Mouse (Mus musculus) heart, embryonic 16.5 days (tissue): ENCODE measurements around the gene Dip2c. TPM values are rescaled to one million over a fixed set of nuclear protein-coding genes. Genes with fewer than 3 reads are reported as not detected.

Experiments used
- ATAC-seq: fragments of 200-750 bp; cut with Nextera tagmentation; replicated peaks from 2 replicates; pipeline ENCODE4 v1.8.0; 2017; ENCODE audit warnings: moderate number of reproducible peaks; ENCODE audit not compliant: insufficient read depth, low FRiP score; ENCODE audit errors: extremely low read depth
- H3K27ac ChIP-seq: fragments of 300-500 bp; sonication (generic); 2 replicates; pipeline ENCODE4 v1.5.1; 2014; ENCODE audit warnings: mild to moderate bottlenecking, low read length, control low read depth, moderate library complexity
- H3K27me3 ChIP-seq: fragments of 300-500 bp; sonication (generic); 2 replicates; pipeline ENCODE4 v1.6.1; 2014; ENCODE audit warnings: low read length, mixed read lengths; ENCODE audit not compliant: control insufficient read depth, insufficient read depth
- H3K36me3 ChIP-seq: fragments of 300-500 bp; sonication (generic); 2 replicates; pipeline ENCODE4 v1.6.1; 2014; ENCODE audit not compliant: control insufficient read depth, insufficient read depth
- H3K4me1 ChIP-seq: fragments of 300-500 bp; sonication (generic); 2 replicates; pipeline ENCODE4 v1.6.1; 2014; ENCODE audit warnings: low read length, mixed read lengths; ENCODE audit not compliant: control insufficient read depth, insufficient read depth
- H3K4me2 ChIP-seq: fragments of 300-500 bp; sonication (generic); 2 replicates; pipeline ENCODE4 v1.6.1; 2014; ENCODE audit warnings: low read depth, mild to moderate bottlenecking, control low read depth, low read length
- H3K4me3 ChIP-seq: fragments of 300-500 bp; sonication (generic); 2 replicates; pipeline ENCODE4 v1.5.1; 2014; ENCODE audit warnings: mild to moderate bottlenecking, control low read depth, low read length
- H3K9ac ChIP-seq: fragments of 300-500 bp; sonication (generic); 2 replicates; pipeline ENCODE4 v1.6.1; 2014; ENCODE audit warnings: low read length, control low read depth
- H3K9me3 ChIP-seq: fragments of 300-500 bp; sonication (generic); replicated peaks from 2 replicates; pipeline ENCODE4 v1.6.1; 2016; ENCODE audit warnings: low read length; ENCODE audit not compliant: control insufficient read depth
- WGBS: fragments of 180-500 bp; shearing (Covaris S2); extraction: QIAGEN DNeasy Blood & Tissue Kit; methylation state at CpG from one replicate; pipeline ENCODE4 v1.1.7; 2014; 5-methylcytosine and 5-hydroxymethylcytosine counted together
- polyA plus RNA-seq: library from polyadenylated mRNA; unstranded; fragments of >200 nt; fragmentation: Nextera tagmentation; extraction: Ambion mirVana; gene quantifications from 2 replicates; pipeline ENCODE4 v1.2.1, GENCODE M21; 2015

The Dip2c gene
- polyA plus RNA-seq, result 5.6 and 6.8 TPM in 2 replicates

GRCm38 (mm10) chr13:9276322-9276855, at the start of gene Dip2c:
TSS of gene Dip2c (plus strand) at chr13:9276528.
- H3K9me3 ChIP-seq, result no peaks in the 10 kb centered on the region
- ATAC-seq, result peak; percentile 89
- no peaks in the 10 kb centered on the region for H3K36me3 ChIP-seq
- H3K4me1 ChIP-seq, result peaks cover 19% of the 10 kb centered on the region
- peak within 1 kb of the TSS; percentile 90 for H3K4me2 ChIP-seq
- H3K9ac ChIP-seq, result peak within 1 kb of the TSS; percentile 99
- under 1% methylated on average over 56 of the region's 67 CpGs for WGBS
- peak within 1 kb of the TSS; percentile 94 for H3K27ac ChIP-seq
- H3K27me3 ChIP-seq, result no peaks in the 10 kb centered on the region
- H3K4me3 ChIP-seq, result peak within 1 kb of the TSS; percentile 96

GRCm38 (mm10) chr13:9227078-9227477, 49.2 kb upstream of the Dip2c start:
- no peak for ATAC-seq
- WGBS, result 75% methylated on average over 5 of the region's 5 CpGs
- no peak overlapping the region for H3K27ac ChIP-seq
- H3K27me3 ChIP-seq, result no peaks in the 10 kb centered on the region
- no peaks in the 10 kb centered on the region; the same call in 1 of the 2 replicates for H3K4me1 ChIP-seq
- no peak overlapping the region for H3K4me3 ChIP-seq
- no peaks in the 10 kb centered on the region for H3K9me3 ChIP-seq
- no peak overlapping the region for H3K4me2 ChIP-seq
- H3K9ac ChIP-seq, result no peak overlapping the region
- H3K36me3 ChIP-seq, result no peaks in the 10 kb centered on the region

GRCm38 (mm10) chr13:9237495-9237894, 38.8 kb upstream of the Dip2c start:
- Histone ChIP-seq H3K9ac (no peak overlapping the region), H3K36me3 (no peaks in the 10 kb centered on the region), H3K27ac (no peak overlapping the region), H3K4me1 (no peaks in the 10 kb centered on the region), H3K27me3 (no peaks in the 10 kb centered on the region), H3K4me3 (no peak overlapping the region), H3K4me2 (no peak overlapping the region), H3K9me3 (no peaks in the 10 kb centered on the region)
- no peak for ATAC-seq
- WGBS, result 68% methylated on average over 7 of the region's 7 CpGs

- WGBS, result 83% methylated on average over 5 of the region's 5 CpGs
- Histone ChIP-seq H3K4me1 (no peaks in the 10 kb centered on the region), H3K9me3 (no peaks in the 10 kb centered on the region), H3K4me2 (no peak overlapping the region), H3K9ac (no peak overlapping the region), H3K4me3 (no peak overlapping the region), H3K27me3 (no peaks in the 10 kb centered on the region), H3K36me3 (no peaks in the 10 kb centered on the region), H3K27ac (no peak overlapping the region)
- ATAC-seq, result no peak
Observed at GRCm38 (mm10) chr13:9239127-9239526, 37.2 kb upstream of the Dip2c start.

DNA sequence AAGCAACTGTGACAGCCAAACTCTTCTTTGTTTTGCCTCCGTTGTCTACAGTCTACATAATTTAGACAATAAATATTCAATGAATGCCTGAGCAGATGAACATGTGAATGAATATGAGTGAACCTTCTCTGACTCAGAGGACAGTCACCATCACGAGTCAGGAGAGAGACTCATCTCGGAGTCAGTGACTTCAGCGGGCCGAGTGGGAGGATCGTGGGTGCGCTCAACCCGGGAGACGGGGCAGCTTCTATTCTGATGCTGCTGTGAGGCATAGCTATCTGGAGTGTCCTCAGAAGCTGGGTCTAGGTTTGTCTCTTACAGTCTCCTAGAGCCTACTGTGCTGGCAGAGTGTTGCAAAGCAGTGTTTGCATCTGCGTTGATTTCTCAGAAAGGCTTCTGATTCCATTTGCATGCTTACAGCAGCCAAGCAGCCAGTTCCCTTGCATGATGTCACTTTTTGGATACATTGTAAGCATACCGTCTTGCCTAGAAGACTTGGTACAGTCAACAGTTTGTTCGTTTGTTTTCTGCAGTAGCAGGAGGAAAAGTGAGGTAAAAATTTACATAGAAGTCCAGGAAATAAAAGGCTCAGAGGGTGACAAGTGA, 36.6 kb upstream of the Dip2c start:
- no peak overlapping the region for H3K4me2 ChIP-seq
- no peaks in the 10 kb centered on the region for H3K27me3 ChIP-seq
- no peaks in the 10 kb centered on the region for H3K9me3 ChIP-seq
- 88% methylated on average over 12 of the region's 12 CpGs for WGBS
- no peak for ATAC-seq
- no peaks in the 10 kb centered on the region for H3K4me1 ChIP-seq
- no peak overlapping the region for H3K27ac ChIP-seq
- no peaks in the 10 kb centered on the region for H3K36me3 ChIP-seq
- H3K4me3 ChIP-seq, result no peak overlapping the region
- H3K9ac ChIP-seq, result no peak overlapping the region

DNA sequence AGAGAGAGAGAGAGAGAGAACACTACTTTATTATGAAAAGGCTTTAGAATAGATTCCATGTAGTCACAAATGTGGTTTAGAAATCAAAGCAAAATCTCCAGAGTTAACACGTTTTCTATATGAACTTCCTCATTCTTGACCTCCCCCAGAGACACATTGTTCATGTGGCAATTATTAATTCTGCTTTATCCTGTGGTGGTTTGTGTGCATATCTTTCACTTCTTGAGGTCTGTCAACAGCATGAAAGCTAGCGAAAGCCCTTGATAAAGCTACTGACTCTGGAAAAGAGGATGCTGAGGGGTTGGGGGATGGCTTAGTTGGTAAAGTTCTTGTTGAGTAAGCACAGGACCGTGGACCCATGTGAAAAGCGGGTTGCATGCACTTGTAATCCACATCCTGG, 14.6 kb upstream of the Dip2c start:
- Histone ChIP-seq H3K9ac (no peak overlapping the region), H3K27ac (no peak overlapping the region), H3K36me3 (no peaks in the 10 kb centered on the region), H3K4me1 (no peaks in the 10 kb centered on the region), H3K4me3 (no peak overlapping the region), H3K4me2 (no peak overlapping the region), H3K27me3 (no peaks in the 10 kb centered on the region), H3K9me3 (no peaks in the 10 kb centered on the region)
- WGBS, result 55% methylated on average over 4 of the region's 4 CpGs
- no peak for ATAC-seq

DNA sequence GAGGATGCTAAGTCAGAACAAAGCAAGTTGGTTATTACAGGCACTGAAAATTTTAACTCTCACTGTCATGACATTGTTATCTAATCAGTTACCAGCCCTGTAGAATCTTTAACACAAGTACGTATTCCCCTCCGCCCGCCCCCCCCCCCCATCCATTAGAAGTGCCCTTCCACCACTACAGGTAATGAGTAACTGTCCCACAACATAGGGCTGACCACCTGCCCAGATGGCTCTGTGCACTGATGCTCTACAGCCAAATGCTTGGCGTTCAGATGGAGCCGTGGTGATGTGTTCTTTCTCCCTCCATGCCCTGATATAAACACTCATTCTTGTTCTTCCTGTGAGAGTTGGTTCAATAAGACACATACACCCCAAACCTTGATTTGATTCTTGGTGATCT, 10.8 kb upstream of the Dip2c start:
- Histone ChIP-seq H3K36me3 (no peaks in the 10 kb centered on the region), H3K9ac (no peak overlapping the region), H3K4me3 (no peak overlapping the region), H3K4me1 (no peaks in the 10 kb centered on the region), H3K27me3 (no peaks in the 10 kb centered on the region), H3K27ac (no peak overlapping the region), H3K4me2 (no peak overlapping the region), H3K9me3 (no peaks in the 10 kb centered on the region)
- WGBS, result 82% methylated on average over 5 of the region's 5 CpGs
- ATAC-seq, result no peak

DNA sequence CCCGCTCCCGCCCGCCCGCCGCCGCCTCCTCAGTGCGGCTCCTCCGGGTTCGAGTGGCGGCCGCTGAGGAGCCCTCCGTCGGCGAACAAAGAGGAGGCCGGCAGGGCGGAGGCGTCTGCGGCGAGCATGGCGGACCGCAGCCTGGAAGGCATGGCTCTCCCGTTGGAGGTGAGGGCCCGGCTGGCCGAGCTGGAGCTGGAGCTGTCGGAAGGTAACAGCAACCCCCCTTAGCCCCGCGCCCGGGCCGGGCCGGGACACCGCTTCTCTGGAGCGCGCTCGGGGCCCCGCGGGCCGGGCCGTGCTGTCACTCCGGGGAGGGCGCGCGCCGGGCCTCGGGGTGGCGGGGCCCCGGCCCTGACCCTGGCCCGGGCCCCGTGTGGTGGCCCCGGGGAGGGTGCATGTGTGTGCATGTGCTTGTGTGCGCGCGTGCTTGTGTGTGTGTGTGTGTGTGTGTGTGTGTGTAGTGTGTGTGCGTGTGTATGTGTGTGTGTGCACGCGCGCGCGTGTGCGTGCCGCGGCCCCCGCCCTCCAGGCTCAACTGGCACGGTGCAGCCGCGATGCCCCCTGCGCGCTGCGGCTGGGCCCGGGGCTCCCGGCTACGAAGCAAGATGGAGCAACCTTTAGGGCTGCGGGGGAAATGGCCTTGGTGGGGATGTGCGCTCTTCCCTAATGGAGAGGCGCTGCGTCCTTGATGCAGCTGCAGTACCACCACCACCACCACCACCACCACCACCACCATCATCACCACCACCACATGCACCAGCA, 710 bp downstream of the Dip2c start:
- Histone ChIP-seq H3K4me3 (peak overlapping the region; percentile 96), H3K9ac (peak overlapping the region; percentile 99), H3K9me3 (no peaks in the 10 kb centered on the region), H3K36me3 (no peaks in the 10 kb centered on the region), H3K27ac (peak overlapping the region; percentile 94), H3K4me2 (peak overlapping the region; percentile 90), H3K27me3 (no peaks in the 10 kb centered on the region), H3K4me1 (peaks cover 19% of the 10 kb centered on the region)
- WGBS, result under 1% methylated on average over 66 of the region's 75 CpGs
- ATAC-seq, result peak; percentile 78

GRCm38 (mm10) chr13:9277621-9277960, 1.3 kb downstream of the Dip2c start:
- H3K27me3 ChIP-seq, result no peaks in the 10 kb centered on the region
- ATAC-seq, result peak; percentile 5; the same call in 1 of the 2 replicates
- peak overlapping the region; percentile 94 for H3K27ac ChIP-seq
- peak overlapping the region; percentile 96 for H3K4me3 ChIP-seq
- no peaks in the 10 kb centered on the region for H3K9me3 ChIP-seq
- H3K4me2 ChIP-seq, result peak overlapping the region; percentile 90
- H3K9ac ChIP-seq, result peak overlapping the region; percentile 99
- 4% methylated on average over 15 of the region's 15 CpGs for WGBS
- H3K4me1 ChIP-seq, result peaks cover 19% of the 10 kb centered on the region
- H3K36me3 ChIP-seq, result no peaks in the 10 kb centered on the region
